ENCODE assay signal across 9 mouse cellular contexts in the genomic region with DNA sequence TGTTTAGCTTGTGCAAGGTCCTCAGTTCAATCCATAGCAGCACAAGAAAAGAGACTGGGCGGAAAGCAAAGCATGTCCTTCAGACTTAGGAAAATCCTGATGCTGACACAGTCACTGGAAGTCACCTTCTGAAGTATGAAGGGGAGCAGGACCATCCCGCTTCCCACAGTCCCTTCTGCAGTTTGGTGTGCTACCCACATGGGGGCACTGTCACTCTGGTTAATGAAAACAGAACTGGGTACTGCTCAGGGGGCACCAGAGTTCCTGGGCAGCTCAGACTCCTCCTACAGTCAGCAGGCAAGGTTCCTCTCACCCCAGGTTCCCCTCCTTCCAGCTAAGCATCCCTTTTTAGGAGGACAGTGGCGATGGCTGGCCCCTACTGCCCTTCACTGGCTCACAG. TPM values are rescaled to one million over a fixed set of nuclear protein-coding genes. Genes with fewer than 3 reads are reported as not detected.
DNase-seq lines count a peak whose midpoint lies in the region; ATAC-seq and TF ChIP-seq lines count a peak whose summit lies in the region.
"Had no signal": no experiment of that assay in that cellular context is flagged by ENCODE, and none has a peak within 500 bp of the region (broad histone marks: within the 10 kb centered on the region; RNA-seq: fewer than 3 reads in every experiment).

No protein-coding gene starts in this region.

- TF ChIP-seq POLR2A in brain, embryonic 14.5 days (IDR thresholded peaks at IDR 0.05; ENCODE audit: borderline replicate concordance, extremely low read depth, insufficient read depth, insufficient read length, poor library complexity, severe bottlenecking): no peak

- ATAC-seq in heart, embryonic 11.5 days (replicated peaks; ENCODE audit: insufficient number of reproducible peaks, low FRiP score, low TSS enrichment): no peak
- no peak for ATAC-seq in neural tube, embryonic 15.5 days (ENCODE audit: low FRiP score)
- ATAC-seq in stomach, postnatal 0 days (ENCODE audit: low FRiP score, low TSS enrichment): no peak

- peak; percentile 70 for TF ChIP-seq CTCF in brain, embryonic 14.5 days (IDR thresholded peaks at IDR 0.05; ENCODE audit: borderline replicate concordance, extremely low read depth, insufficient read depth, insufficient read length)
- peak; percentile 76 for TF ChIP-seq CTCF in stomach, postnatal 0 days (IDR thresholded peaks at IDR 0.05; ENCODE audit: low read depth)

- no peak overlapping the region for H3K4me3 ChIP-seq in heart, embryonic 11.5 days (ENCODE audit: low read depth, low read length)
- H3K4me3 ChIP-seq in neural tube, embryonic 15.5 days (replicated peaks): no peak overlapping the region
- H3K4me3 ChIP-seq in stomach, postnatal 0 days (ENCODE audit: low read depth, low read length): no peak overlapping the region
- H3K4me3 ChIP-seq: neural tube, embryonic 12.5 days had no signal

- WGBS in heart, embryonic 11.5 days (ENCODE audit: insufficient replicate concordance): 46% methylated on average over 3 of the region's 3 CpGs
- 44% methylated on average over 3 of the region's 3 CpGs for WGBS in neural tube, embryonic 15.5 days
- 51% methylated on average over 3 of the region's 3 CpGs for WGBS in stomach, postnatal 0 days

- H3K36me3 ChIP-seq in heart, embryonic 11.5 days (ENCODE audit: control insufficient read depth, insufficient read depth, low read length): no peaks in the 10 kb centered on the region
- peaks cover 17% of the 10 kb centered on the region for H3K36me3 ChIP-seq in neural tube, embryonic 15.5 days
- no peaks in the 10 kb centered on the region for H3K36me3 ChIP-seq in stomach, postnatal 0 days (ENCODE audit: control insufficient read depth, insufficient read depth, low read length)
- H3K36me3 ChIP-seq: neural tube, embryonic 12.5 days had no signal

- peaks cover 14% of the 10 kb centered on the region for H3K4me1 ChIP-seq in heart, embryonic 11.5 days (ENCODE audit: control insufficient read depth, insufficient read depth, low read length)
- H3K4me1 ChIP-seq in neural tube, embryonic 15.5 days: peaks cover 8% of the 10 kb centered on the region; the same call in 1 of the 2 replicates
- no peaks in the 10 kb centered on the region for H3K4me1 ChIP-seq in stomach, postnatal 0 days (replicated peaks; ENCODE audit: control insufficient read depth, insufficient read depth)

- no peak overlapping the region for H3K4me2 ChIP-seq in heart, embryonic 11.5 days
- H3K4me2 ChIP-seq in neural tube, embryonic 15.5 days: no peak overlapping the region
- no peak overlapping the region for H3K4me2 ChIP-seq in stomach, postnatal 0 days (replicated peaks; ENCODE audit: low read depth)
- H3K4me2 ChIP-seq: neural tube, embryonic 12.5 days had no signal

- H3K27ac ChIP-seq in heart, embryonic 11.5 days (ENCODE audit: low read depth, low read length): no peak overlapping the region
- no peak overlapping the region for H3K27ac ChIP-seq in neural tube, embryonic 15.5 days (replicated peaks)
- no peak overlapping the region for H3K27ac ChIP-seq in stomach, postnatal 0 days (replicated peaks)
- H3K27ac ChIP-seq: neural tube, embryonic 12.5 days had no signal

- intact Hi-C loops in heart, postnatal 10 days (cut with DNase I): no loop called here

- H3K9me3 ChIP-seq in heart, embryonic 11.5 days (replicated peaks; ENCODE audit: control insufficient read depth, low read length): no peaks in the 10 kb centered on the region
- no peaks in the 10 kb centered on the region for H3K9me3 ChIP-seq in neural tube, embryonic 15.5 days (replicated peaks)
- H3K9me3 ChIP-seq in stomach, postnatal 0 days (ENCODE audit: control insufficient read depth, low read length): no peaks in the 10 kb centered on the region
- H3K9me3 ChIP-seq: neural tube, embryonic 12.5 days had no signal

- H3K27me3 ChIP-seq in heart, embryonic 11.5 days (ENCODE audit: control insufficient read depth, insufficient read depth, low read length): no peaks in the 10 kb centered on the region; the same call in none of the 2 replicates
- no peaks in the 10 kb centered on the region for H3K27me3 ChIP-seq in neural tube, embryonic 15.5 days (replicated peaks)
- no peaks in the 10 kb centered on the region for H3K27me3 ChIP-seq in stomach, postnatal 0 days (ENCODE audit: control insufficient read depth, insufficient read depth, low read length)
- H3K27me3 ChIP-seq: neural tube, embryonic 12.5 days had no signal

- H3K9ac ChIP-seq in heart, embryonic 11.5 days (ENCODE audit: low read depth, low read length): no peak overlapping the region
- no peak overlapping the region for H3K9ac ChIP-seq in neural tube, embryonic 15.5 days (replicated peaks)
- no peak overlapping the region for H3K9ac ChIP-seq in stomach, postnatal 0 days (ENCODE audit: low read length)
- H3K9ac ChIP-seq: neural tube, embryonic 12.5 days had no signal

- TF ChIP-seq EP300 in stomach, postnatal 0 days (optimal IDR thresholded peaks at IDR 0.05): no peak

- DNase-seq in heart, postnatal 10 days: peak; percentile 43 to 66
- DNase-seq in neural tube, embryonic 10.5 days (ENCODE audit: extremely low spot score, low spot score): peak; percentile 43
- DNase-seq in brain, embryonic 14.5 days (ENCODE audit: low read depth): peak; percentile 49
- DNase-seq in induced T-regulatory cell, adult 2 months (ENCODE audit: low read depth): peak; percentile 21
- no peak for DNase-seq in stomach, postnatal 0 days (ENCODE audit: low spot score)
- no peak for DNase-seq in ovary, adult 18-20 months (ENCODE audit: low spot score)

RNA-seq across cellular contexts. Expression of gene Papolb, which starts 30.9 kb away (rescaled TPM):
- under 1 TPM; 0.12 to 0.17 TPM for total RNA-seq in heart, postnatal 10 days (2021)
- 0.37 and 0.39 TPM in 2 replicates for polyA plus RNA-seq in heart, embryonic 11.5 days (2014; fragmentation: Nextera tagmentation; extraction: Ambion mirVana)
- 0.15 and 0.23 TPM in 2 replicates for polyA plus RNA-seq in neural tube, embryonic 15.5 days (2015; fragmentation: Nextera tagmentation; extraction: Ambion mirVana)
- 0.34 and 0.49 TPM in 2 replicates for polyA plus RNA-seq in brain, embryonic 14.5 days (2012; rRNA removed)
- not detected in 2 replicates for polyA plus RNA-seq in stomach, postnatal 0 days (2015; fragmentation: Nextera tagmentation; extraction: Ambion mirVana)

RNA-seq across cellular contexts. Expression of gene Ap5z1, which starts 35.2 kb away (rescaled TPM):
- total RNA-seq in heart, postnatal 10 days (2021): 1 to 10 TPM; 6.4 to 8.1 TPM
- polyA plus RNA-seq in heart, embryonic 11.5 days (2014; fragmentation: Nextera tagmentation; extraction: Ambion mirVana): 6.4 and 8.1 TPM in 2 replicates
- polyA plus RNA-seq in neural tube, embryonic 15.5 days (2015; fragmentation: Nextera tagmentation; extraction: Ambion mirVana): 12.4 and 12.7 TPM in 2 replicates
- 26.2 and 35.1 TPM in 2 replicates for polyA plus RNA-seq in brain, embryonic 14.5 days (2012; rRNA removed)
- 4.2 and 5.0 TPM in 2 replicates for polyA plus RNA-seq in stomach, postnatal 0 days (2015; fragmentation: Nextera tagmentation; extraction: Ambion mirVana)

RNA-seq across cellular contexts. Expression of gene Radil, which starts 51.9 kb away (rescaled TPM):
- total RNA-seq in heart, postnatal 10 days (2021): 1 to 10 TPM; 2.8 to 3.4 TPM
- polyA plus RNA-seq in heart, embryonic 11.5 days (2014; fragmentation: Nextera tagmentation; extraction: Ambion mirVana): 7.5 and 10.0 TPM in 2 replicates
- polyA plus RNA-seq in neural tube, embryonic 15.5 days (2015; fragmentation: Nextera tagmentation; extraction: Ambion mirVana): 19.4 and 22.0 TPM in 2 replicates
- polyA plus RNA-seq in brain, embryonic 14.5 days (2012; rRNA removed): 18.6 and 23.2 TPM in 2 replicates
- polyA plus RNA-seq in stomach, postnatal 0 days (2015; fragmentation: Nextera tagmentation; extraction: Ambion mirVana): 0.36 and 0.44 TPM in 2 replicates

Comparison
In these comparisons a context has a peak if more than half of its experiments do, and no peak if none do; other contexts are left out.
1. DNase-seq: peak in heart, postnatal 10 days (2 of 2), neural tube, embryonic 10.5 days (single experiment), brain, embryonic 14.5 days (single experiment) and induced T-regulatory cell, adult 2 months (single experiment); none in stomach, postnatal 0 days (single experiment) and ovary, adult 18-20 months (single experiment).